In genomic region chr6:84310635-84311241, GRCm38 (mm10) we compare ENCODE assay signal across 17 mouse cellular contexts.
DNase-seq lines count a peak whose midpoint lies in the region; ATAC-seq and TF ChIP-seq lines count a peak whose summit lies in the region.
"Had no signal": no experiment of that assay in that cellular context is flagged by ENCODE, and none has a peak within 500 bp of the region (broad histone marks: within the 10 kb centered on the region; RNA-seq: fewer than 3 reads in every experiment).

No protein-coding gene starts in this region.

- H3K9me3 ChIP-seq in embryonic facial prominence, embryonic 15.5 days (replicated peaks) = no peaks in the 10 kb centered on the region
- H3K9me3 ChIP-seq in lung, embryonic 16.5 days (ENCODE audit: control insufficient read depth, low read length) = no peaks in the 10 kb centered on the region
- no peaks in the 10 kb centered on the region for H3K9me3 ChIP-seq in forebrain, embryonic 12.5 days
- no peaks in the 10 kb centered on the region for H3K9me3 ChIP-seq in hindbrain, postnatal 0 days (ENCODE audit: low read length)
- H3K9me3 ChIP-seq: heart, embryonic 10.5 days; neural tube, embryonic 15.5 days had no signal

- no peaks in the 10 kb centered on the region for H3K36me3 ChIP-seq in embryonic facial prominence, embryonic 15.5 days
- no peaks in the 10 kb centered on the region for H3K36me3 ChIP-seq in lung, embryonic 16.5 days (ENCODE audit: control insufficient read depth, insufficient read depth, low read length)
- H3K36me3 ChIP-seq in forebrain, embryonic 12.5 days (replicated peaks) = no peaks in the 10 kb centered on the region
- H3K36me3 ChIP-seq in hindbrain, postnatal 0 days (ENCODE audit: insufficient read depth, low read length) = no peaks in the 10 kb centered on the region
- H3K36me3 ChIP-seq: heart, embryonic 10.5 days; neural tube, embryonic 15.5 days had no signal

- no peak overlapping the region for H3K4me2 ChIP-seq in embryonic facial prominence, embryonic 15.5 days (replicated peaks)
- H3K4me2 ChIP-seq in lung, embryonic 16.5 days (ENCODE audit: low read depth, low read length) = no peak overlapping the region
- no peak overlapping the region for H3K4me2 ChIP-seq in forebrain, embryonic 12.5 days
- no peak overlapping the region for H3K4me2 ChIP-seq in hindbrain, postnatal 0 days (ENCODE audit: low read depth, low read length)
- H3K4me2 ChIP-seq: neural tube, embryonic 15.5 days had no signal

- no peak for TF ChIP-seq CTCF in hindbrain, postnatal 0 days (IDR thresholded peaks at IDR 0.05; ENCODE audit: low read depth)

- 0 out of 2 replicates have a peak, but pooled peaks have one; percentile 9 for ATAC-seq in embryonic facial prominence, embryonic 15.5 days (ENCODE audit: insufficient number of reproducible peaks, low FRiP score, low TSS enrichment, low read depth)
- 0 out of 2 replicates have a peak, but pooled peaks have one; percentile 38 for ATAC-seq in lung, embryonic 16.5 days (ENCODE audit: low read depth)
- no peak for ATAC-seq in forebrain, embryonic 12.5 days (ENCODE audit: low FRiP score)
- ATAC-seq in megakaryocyte-erythroid progenitor cell, adult 5-6 weeks (replicated peaks; ENCODE audit: low FRiP score, low TSS enrichment, poor library complexity, severe bottlenecking) = no peak
- no peak for ATAC-seq in hindbrain, postnatal 0 days
- ATAC-seq: forebrain, embryonic 16.5 days had no signal

- H3K9ac ChIP-seq in embryonic facial prominence, embryonic 15.5 days = no peak overlapping the region
- no peak overlapping the region for H3K9ac ChIP-seq in lung, embryonic 16.5 days (ENCODE audit: low read length)
- no peak overlapping the region for H3K9ac ChIP-seq in forebrain, embryonic 12.5 days
- no peak overlapping the region for H3K9ac ChIP-seq in hindbrain, postnatal 0 days (replicated peaks; ENCODE audit: low read length)
- H3K9ac ChIP-seq: neural tube, embryonic 15.5 days had no signal

- peaks cover 50% of the 10 kb centered on the region for H3K4me1 ChIP-seq in embryonic facial prominence, embryonic 15.5 days
- peaks cover 3% of the 10 kb centered on the region; the same call in 1 of the 2 replicates for H3K4me1 ChIP-seq in lung, embryonic 16.5 days (replicated peaks; ENCODE audit: control insufficient read depth, insufficient read depth, low read length)
- peaks cover 10% of the 10 kb centered on the region for H3K4me1 ChIP-seq in forebrain, embryonic 12.5 days
- no peaks in the 10 kb centered on the region for H3K4me1 ChIP-seq in hindbrain, postnatal 0 days (ENCODE audit: insufficient read depth, low read length)

- no peak overlapping the region for H3K4me3 ChIP-seq in embryonic facial prominence, embryonic 15.5 days (replicated peaks)
- no peak overlapping the region for H3K4me3 ChIP-seq in lung, embryonic 16.5 days (ENCODE audit: low read length)
- no peak overlapping the region for H3K4me3 ChIP-seq in forebrain, embryonic 12.5 days (replicated peaks)
- H3K4me3 ChIP-seq in hindbrain, postnatal 0 days (ENCODE audit: low read length) = no peak overlapping the region
- H3K4me3 ChIP-seq: erythroblast, embryonic 14.5 days; heart, embryonic 10.5 days; neural tube, embryonic 15.5 days had no signal

- H3K27me3 ChIP-seq in embryonic facial prominence, embryonic 15.5 days = no peaks in the 10 kb centered on the region
- no peaks in the 10 kb centered on the region for H3K27me3 ChIP-seq in lung, embryonic 16.5 days (ENCODE audit: control insufficient read depth, insufficient read depth, low read depth, low read length)
- H3K27me3 ChIP-seq in forebrain, embryonic 12.5 days = peaks cover 7% of the 10 kb centered on the region; the same call in 1 of the 2 replicates
- no peaks in the 10 kb centered on the region for H3K27me3 ChIP-seq in hindbrain, postnatal 0 days (ENCODE audit: insufficient read depth, low read length)

- peak; percentile 83 for DNase-seq in heart, adult 11 months
- DNase-seq in heart, adult 9 months (ENCODE audit: low spot score in 2 of 2) = no peak
- no peak for DNase-seq in hindbrain, postnatal 0 days (ENCODE audit: low spot score)
- DNase-seq: adrenal gland, adult 2 months; B cell, adult 2 months; cerebellum, adult 18-20 months; heart, postnatal 14 days; kidney, adult 8-10 months; thymus, adult 2 months had no signal

- H3K27ac ChIP-seq in embryonic facial prominence, embryonic 15.5 days (replicated peaks) = no peak overlapping the region
- no peak overlapping the region for H3K27ac ChIP-seq in lung, embryonic 16.5 days (ENCODE audit: low read length)
- no peak overlapping the region for H3K27ac ChIP-seq in forebrain, embryonic 12.5 days
- no peak overlapping the region for H3K27ac ChIP-seq in hindbrain, postnatal 0 days
- H3K27ac ChIP-seq: heart, embryonic 10.5 days; neural tube, embryonic 15.5 days had no signal

- 37% methylated on average over 9 of the region's 9 CpGs for WGBS in embryonic facial prominence, embryonic 15.5 days
- WGBS in lung, embryonic 16.5 days = 48% methylated on average over 9 of the region's 9 CpGs
- 83% methylated on average over 9 of the region's 9 CpGs for WGBS in forebrain, embryonic 12.5 days
- 57% methylated on average over 9 of the region's 9 CpGs for WGBS in hindbrain, postnatal 0 days

Comparison
In these comparisons a context has a peak if more than half of its experiments do, and no peak if none do; other contexts are left out.
1. ATAC-seq: peak in embryonic facial prominence, embryonic 15.5 days (single experiment) and lung, embryonic 16.5 days (single experiment); none in forebrain, embryonic 12.5 days (single experiment), megakaryocyte-erythroid progenitor cell, adult 5-6 weeks (single experiment) and hindbrain, postnatal 0 days (single experiment).